Mouse (Mus musculus): ENCODE results near the gene Xpo4. TPM values are rescaled to one million over a fixed set of nuclear protein-coding genes. Genes with fewer than 3 reads are reported as not detected.

The Xpo4 gene
- total and polyA plus RNA-seq, 2 experiments from 2014 or later = 6.5 to 26.0 TPM

DNA sequence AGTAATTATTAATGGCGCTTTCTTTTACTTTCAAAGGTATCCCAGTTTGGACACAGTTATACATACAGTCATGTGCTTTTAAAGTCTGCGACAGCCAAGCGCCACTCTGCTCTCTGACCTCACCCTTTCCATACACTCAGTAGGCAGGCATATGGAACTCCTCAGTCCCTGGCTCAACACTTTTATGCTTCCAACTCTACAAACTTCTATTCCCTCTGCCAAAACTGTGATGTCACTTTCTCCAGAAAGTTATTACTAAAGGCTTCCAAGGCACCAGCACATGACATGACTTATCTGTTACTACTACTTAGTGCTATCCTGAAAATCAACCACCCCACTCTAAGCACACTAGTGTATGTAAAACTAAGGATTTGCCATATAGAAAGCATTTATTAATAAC lies 26.1 kb downstream of the Xpo4 start:
- Histone ChIP-seq H3K4me3 (ENCODE audit: low read depth, low read length) (no peak overlapping the region), H3K4me1 (ENCODE audit: control insufficient read depth, insufficient read depth) (peaks cover 13% of the 10 kb centered on the region; the same call in 1 of the 2 replicates), H3K4me2 (ENCODE audit: low read depth, low read length) (no peak overlapping the region), H3K9me3 (replicated peaks; ENCODE audit: control insufficient read depth, low read length) (no peaks in the 10 kb centered on the region), H3K27ac (ENCODE audit: low read depth) (no peak overlapping the region), H3K36me3 (replicated peaks; ENCODE audit: control insufficient read depth, insufficient read depth, low read length) (peaks cover 11% of the 10 kb centered on the region; the same call in 1 of the 2 replicates), H3K9ac (replicated peaks; ENCODE audit: low read depth, low read length) (no peak overlapping the region), H3K27me3 (ENCODE audit: control insufficient read depth, insufficient read depth, low read length) (no peaks in the 10 kb centered on the region)
- WGBS = 81% methylated on average over 3 of the region's 3 CpGs
- TF ChIP-seq CTCF (IDR thresholded peaks at IDR 0.05; ENCODE audit: low read depth) (no peak), EP300 (IDR thresholded peaks at IDR 0.05; ENCODE audit: low read depth) (no peak)
- DNase-seq (ENCODE audit: low spot score) = peak; percentile 41
- no peak for ATAC-seq (ENCODE audit: insufficient read depth, low read depth)

DNA sequence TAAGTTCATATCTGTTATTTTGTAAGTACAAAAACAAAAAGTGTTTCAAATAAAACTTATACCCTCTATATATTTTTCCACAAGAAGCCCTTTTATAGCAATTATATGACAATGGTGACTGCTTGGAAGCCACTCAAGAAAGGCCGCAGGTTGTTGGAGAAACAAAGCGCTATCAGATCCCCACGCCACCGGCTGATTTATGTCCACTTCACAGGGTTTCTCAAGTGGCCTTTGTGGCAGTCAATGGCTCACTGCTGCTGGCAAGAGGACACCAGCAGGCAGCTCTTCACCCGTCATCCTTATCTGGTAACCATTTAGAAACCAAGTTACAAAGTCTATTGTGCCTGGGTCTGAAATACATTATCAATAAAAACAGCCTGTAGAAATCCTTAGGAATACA lies 31.1 kb downstream of the Xpo4 start:
- no peak overlapping the region for H3K27ac ChIP-seq (ENCODE audit: low read depth)
- TF ChIP-seq CTCF (IDR thresholded peaks at IDR 0.05; ENCODE audit: low read depth) = no peak
- no peak for TF ChIP-seq EP300 (IDR thresholded peaks at IDR 0.05; ENCODE audit: low read depth)
- H3K4me3 ChIP-seq (ENCODE audit: low read depth, low read length) = no peak overlapping the region
- peaks cover 4% of the 10 kb centered on the region; the same call in 1 of the 2 replicates for H3K36me3 ChIP-seq (replicated peaks; ENCODE audit: control insufficient read depth, insufficient read depth, low read length)
- DNase-seq (ENCODE audit: low spot score) (no peak), ATAC-seq (ENCODE audit: insufficient read depth, low read depth) (no peak)
- no peak overlapping the region for H3K4me2 ChIP-seq (ENCODE audit: low read depth, low read length)
- H3K4me1 ChIP-seq (ENCODE audit: control insufficient read depth, insufficient read depth) = peaks cover 22% of the 10 kb centered on the region; the same call in 1 of the 2 replicates
- H3K9ac ChIP-seq (replicated peaks; ENCODE audit: low read depth, low read length) = no peak overlapping the region
- no peaks in the 10 kb centered on the region for H3K9me3 ChIP-seq (replicated peaks; ENCODE audit: control insufficient read depth, low read length)
- 48% methylated on average over 5 of the region's 5 CpGs for WGBS
- no peaks in the 10 kb centered on the region for H3K27me3 ChIP-seq (ENCODE audit: control insufficient read depth, insufficient read depth, low read length)

DNA sequence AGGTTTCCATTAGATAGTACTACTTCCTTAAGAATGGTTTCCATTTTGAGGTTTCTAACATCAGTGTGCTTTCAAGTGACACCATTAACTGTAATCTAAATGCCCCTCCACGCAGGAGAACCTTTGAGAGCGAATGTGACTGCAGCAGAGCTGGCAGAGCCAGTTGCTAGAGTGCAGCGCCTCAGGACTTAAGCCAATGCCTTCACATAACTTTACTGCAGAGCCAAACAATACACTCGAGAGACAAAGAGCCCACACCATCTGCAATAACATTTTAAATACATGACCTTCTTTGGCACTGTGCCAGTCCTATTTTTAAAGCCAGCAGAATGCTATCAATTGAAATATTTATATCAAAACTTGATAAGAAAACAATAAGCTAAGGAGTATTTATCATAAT lies 35.6 kb downstream of the Xpo4 start:
- Histone ChIP-seq H3K4me1 (ENCODE audit: control insufficient read depth, insufficient read depth) (peaks cover 11% of the 10 kb centered on the region; the same call in 1 of the 2 replicates), H3K9ac (replicated peaks; ENCODE audit: low read depth, low read length) (no peak overlapping the region; the same call in 1 of the 2 replicates), H3K4me3 (ENCODE audit: low read depth, low read length) (no peak overlapping the region), H3K27ac (ENCODE audit: low read depth) (no peak overlapping the region), H3K4me2 (ENCODE audit: low read depth, low read length) (no peak overlapping the region), H3K9me3 (replicated peaks; ENCODE audit: control insufficient read depth, low read length) (no peaks in the 10 kb centered on the region), H3K27me3 (ENCODE audit: control insufficient read depth, insufficient read depth, low read length) (no peaks in the 10 kb centered on the region), H3K36me3 (replicated peaks; ENCODE audit: control insufficient read depth, insufficient read depth, low read length) (peaks cover 32% of the 10 kb centered on the region)
- TF ChIP-seq CTCF (IDR thresholded peaks at IDR 0.05; ENCODE audit: low read depth) = no peak
- no peak for TF ChIP-seq EP300 (IDR thresholded peaks at IDR 0.05; ENCODE audit: low read depth)
- DNase-seq (ENCODE audit: low spot score) (peak; percentile 50), ATAC-seq (ENCODE audit: insufficient read depth, low read depth) (no peak)
- WGBS = 18% methylated on average over 4 of the region's 4 CpGs

DNA sequence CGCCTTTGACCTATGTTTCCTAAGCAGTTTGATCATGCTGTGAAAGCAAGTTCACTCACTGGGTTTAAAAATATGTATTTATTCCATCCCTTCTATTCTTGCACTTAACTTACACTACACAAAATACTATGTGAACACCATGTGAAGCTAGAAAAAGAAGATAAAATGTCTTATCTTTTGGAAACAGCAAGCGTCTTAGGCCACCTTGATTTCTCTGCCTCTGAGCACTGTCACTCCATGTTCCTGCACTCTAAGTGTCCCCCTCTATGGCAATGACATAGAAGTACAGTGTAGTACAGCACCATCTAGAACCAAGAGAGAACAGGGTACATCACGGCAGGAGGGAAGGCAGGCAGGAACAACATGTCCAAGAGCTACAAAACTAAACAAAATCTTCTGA lies 42.3 kb downstream of the Xpo4 start:
- H3K27me3 ChIP-seq (ENCODE audit: control insufficient read depth, insufficient read depth, low read length) = no peaks in the 10 kb centered on the region
- WGBS = 69% methylated on average over 3 of the region's 3 CpGs
- H3K36me3 ChIP-seq (replicated peaks; ENCODE audit: control insufficient read depth, insufficient read depth, low read length) = peaks cover 21% of the 10 kb centered on the region
- TF ChIP-seq EP300 (IDR thresholded peaks at IDR 0.05; ENCODE audit: low read depth) (no peak), CTCF (IDR thresholded peaks at IDR 0.05; ENCODE audit: low read depth) (no peak)
- no peak overlapping the region for H3K4me2 ChIP-seq (ENCODE audit: low read depth, low read length)
- H3K9ac ChIP-seq (replicated peaks; ENCODE audit: low read depth, low read length) = no peak overlapping the region
- H3K4me1 ChIP-seq (ENCODE audit: control insufficient read depth, insufficient read depth) = no peaks in the 10 kb centered on the region
- no peak for DNase-seq (ENCODE audit: low spot score)
- no peaks in the 10 kb centered on the region for H3K9me3 ChIP-seq (replicated peaks; ENCODE audit: control insufficient read depth, low read length)
- ATAC-seq (ENCODE audit: insufficient read depth, low read depth) = no peak
- no peak overlapping the region for H3K4me3 ChIP-seq (ENCODE audit: low read depth, low read length)
- no peak overlapping the region for H3K27ac ChIP-seq (ENCODE audit: low read depth)

DNA sequence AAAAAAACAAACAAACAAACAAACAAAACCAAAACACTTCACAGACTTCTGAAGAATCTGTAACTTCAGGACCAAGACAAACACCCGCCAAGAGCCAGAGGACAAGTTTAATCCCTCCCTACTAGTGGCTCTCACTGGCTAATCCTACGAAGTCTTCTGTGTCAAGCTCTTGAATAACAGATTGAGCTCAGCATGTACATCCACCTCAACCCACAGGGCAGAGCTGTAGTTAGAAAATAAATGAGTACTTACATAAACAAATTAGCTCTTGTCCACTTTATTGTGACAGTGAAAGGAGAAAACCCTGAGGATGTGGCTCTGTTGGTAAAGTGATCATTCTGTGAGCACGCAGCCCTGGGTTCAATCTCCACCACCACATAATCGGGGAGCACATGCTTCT lies 43.5 kb downstream of the Xpo4 start:
- H3K4me3 ChIP-seq (ENCODE audit: low read depth, low read length) = no peak overlapping the region
- 78% methylated on average over 4 of the region's 4 CpGs for WGBS
- DNase-seq (ENCODE audit: low spot score) = no peak

DNA sequence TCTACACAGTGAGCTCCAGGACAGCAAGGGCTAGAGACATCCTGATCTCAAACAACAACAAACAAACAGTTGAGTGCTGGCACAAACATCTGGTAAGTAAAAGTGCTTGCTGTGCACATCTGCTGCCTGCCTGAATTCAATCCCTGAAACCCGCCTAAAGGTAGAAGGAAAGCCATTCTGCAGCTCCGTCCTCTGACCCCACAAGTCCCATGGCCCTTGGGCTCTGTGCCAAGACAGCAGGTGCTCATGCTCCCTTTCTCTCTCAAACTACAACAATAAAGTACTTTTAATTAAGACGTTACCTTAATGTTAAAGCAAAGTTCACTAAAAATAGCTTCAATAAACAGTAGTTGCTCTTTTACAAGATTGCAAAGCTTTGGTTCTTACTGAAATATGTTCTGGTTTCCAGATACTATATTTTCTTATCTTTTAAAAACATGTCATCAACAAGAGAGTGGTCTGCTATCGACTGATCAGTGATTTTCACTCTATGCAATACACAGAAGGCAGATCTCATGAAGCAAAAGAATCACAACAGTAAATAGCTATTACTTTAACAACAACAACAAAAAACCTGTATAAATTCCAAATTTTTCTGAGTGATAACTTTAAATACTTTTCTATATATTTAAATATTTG lies 44.5 kb downstream of the Xpo4 start:
- Histone ChIP-seq H3K4me3 (ENCODE audit: low read depth, low read length) (no peak overlapping the region), H3K27ac (ENCODE audit: low read depth) (no peak overlapping the region), H3K9me3 (replicated peaks; ENCODE audit: control insufficient read depth, low read length) (no peaks in the 10 kb centered on the region), H3K36me3 (replicated peaks; ENCODE audit: control insufficient read depth, insufficient read depth, low read length) (peaks cover 11% of the 10 kb centered on the region), H3K9ac (replicated peaks; ENCODE audit: low read depth, low read length) (no peak overlapping the region), H3K4me2 (ENCODE audit: low read depth, low read length) (no peak overlapping the region), H3K4me1 (ENCODE audit: control insufficient read depth, insufficient read depth) (no peaks in the 10 kb centered on the region), H3K27me3 (ENCODE audit: control insufficient read depth, insufficient read depth, low read length) (no peaks in the 10 kb centered on the region)
- ATAC-seq (ENCODE audit: insufficient read depth, low read depth) (no peak), DNase-seq (ENCODE audit: low spot score) (no peak)
- TF ChIP-seq EP300 (IDR thresholded peaks at IDR 0.05; ENCODE audit: low read depth) (no peak), CTCF (IDR thresholded peaks at IDR 0.05; ENCODE audit: low read depth) (no peak)
- WGBS = 54% methylated on average over 4 of the region's 4 CpGs

More for the DNA sequence above, 43.5 kb downstream of the Xpo4 start:
- H3K27ac ChIP-seq (ENCODE audit: low read depth) = no peak overlapping the region
- TF ChIP-seq EP300 (IDR thresholded peaks at IDR 0.05; ENCODE audit: low read depth) (no peak), CTCF (IDR thresholded peaks at IDR 0.05; ENCODE audit: low read depth) (no peak)
- H3K27me3 ChIP-seq (ENCODE audit: control insufficient read depth, insufficient read depth, low read length) = no peaks in the 10 kb centered on the region
- H3K9ac ChIP-seq (replicated peaks; ENCODE audit: low read depth, low read length) = no peak overlapping the region
- peaks cover 14% of the 10 kb centered on the region for H3K36me3 ChIP-seq (replicated peaks; ENCODE audit: control insufficient read depth, insufficient read depth, low read length)
- H3K9me3 ChIP-seq (replicated peaks; ENCODE audit: control insufficient read depth, low read length) = no peaks in the 10 kb centered on the region
- no peak for ATAC-seq (ENCODE audit: insufficient read depth, low read depth)
- no peaks in the 10 kb centered on the region for H3K4me1 ChIP-seq (ENCODE audit: control insufficient read depth, insufficient read depth)
- no peak overlapping the region for H3K4me2 ChIP-seq (ENCODE audit: low read depth, low read length)

All from heart, postnatal 0 days (tissue).